Mouse (Mus musculus): ENCODE data around the gene Fam193a.

Fam193a gene

DNA sequence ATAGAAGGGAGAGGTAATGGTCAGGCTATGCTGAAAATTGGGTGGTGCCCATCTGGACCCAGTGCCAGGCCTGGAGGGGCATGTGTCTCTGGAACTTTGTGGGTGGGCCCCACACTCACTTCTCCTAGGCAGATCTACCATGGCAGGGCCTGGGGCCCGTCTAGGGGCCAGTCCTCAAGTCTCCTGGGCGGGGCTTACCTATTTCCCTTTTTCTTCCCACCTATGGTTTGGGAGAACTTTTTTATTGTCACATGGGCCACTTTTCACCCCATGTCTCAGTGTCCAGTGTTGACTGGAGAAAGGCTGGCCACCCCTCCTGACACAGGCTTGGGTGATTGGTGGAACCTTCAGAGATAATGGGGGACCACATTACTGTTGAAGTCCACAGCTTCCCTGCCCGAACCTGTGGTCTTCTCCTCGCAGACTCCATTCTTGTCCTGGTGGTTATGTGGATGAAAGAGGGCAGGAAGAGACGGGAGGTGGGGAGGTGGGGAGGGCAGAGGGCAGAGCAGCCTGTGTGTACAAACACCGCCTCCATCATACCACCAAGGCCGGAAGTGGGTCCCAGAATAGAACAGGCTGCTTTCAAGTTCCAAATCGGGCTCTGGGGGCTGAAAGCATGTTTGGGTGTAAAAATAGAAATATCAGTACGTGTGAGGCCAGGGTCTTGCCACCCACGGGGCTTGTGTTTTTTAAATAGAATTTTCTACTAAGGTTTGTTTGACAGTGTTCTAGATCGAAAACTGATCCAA lies 150.9 kb downstream of the Fam193a start:
- in situ Hi-C loops (cut with MboI), result no loop called here

DNA sequence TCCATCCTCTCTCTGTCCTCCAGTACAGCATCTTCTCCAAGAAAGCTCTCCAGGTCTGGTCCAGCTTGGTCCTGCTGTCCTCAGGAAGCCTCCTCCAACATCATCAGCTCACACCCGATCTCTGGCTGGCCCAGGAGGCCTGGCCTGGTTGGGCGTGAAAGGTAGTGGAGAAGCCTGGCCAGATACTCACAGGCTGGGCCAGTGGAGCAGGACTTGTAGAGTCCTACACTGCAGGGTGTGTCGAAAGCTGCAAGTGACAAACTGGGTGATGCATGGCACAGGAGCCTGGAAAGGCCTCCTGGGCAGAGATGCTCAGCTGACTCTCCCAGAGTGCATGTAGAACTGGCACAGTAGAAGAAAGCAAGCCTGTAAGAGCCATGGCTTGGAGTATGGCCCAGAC lies 151.6 kb downstream of the Fam193a start:
- in situ Hi-C loops (cut with MboI), result no loop called here

DNA sequence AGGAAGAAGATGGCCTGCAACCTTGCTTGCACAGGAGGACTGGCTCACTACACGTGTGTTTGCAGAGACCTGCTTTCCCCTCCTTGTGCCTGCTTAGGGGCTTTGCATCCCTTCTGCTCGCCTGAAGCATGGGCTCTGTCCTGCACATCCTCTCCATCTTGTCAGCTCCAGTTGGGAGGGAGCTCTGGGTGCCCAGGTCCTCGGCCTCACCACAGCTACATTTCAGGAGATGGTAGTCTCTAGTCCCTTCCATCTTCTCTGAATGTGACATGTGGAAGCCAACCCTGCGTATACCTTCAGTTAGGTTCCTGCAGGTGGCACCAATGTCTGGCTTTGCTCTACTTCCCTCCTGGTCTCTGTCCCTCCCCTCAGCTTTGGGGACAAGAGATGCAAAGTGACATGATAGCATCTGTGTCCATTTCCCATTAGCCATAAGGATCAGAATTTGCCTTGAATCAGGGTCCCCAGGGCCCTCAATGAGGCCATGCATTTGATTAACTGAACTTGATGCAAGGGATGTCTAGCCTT lies 154.3 kb downstream of the Fam193a start:
- in situ Hi-C loops (cut with MboI), result no loop called here

DNA sequence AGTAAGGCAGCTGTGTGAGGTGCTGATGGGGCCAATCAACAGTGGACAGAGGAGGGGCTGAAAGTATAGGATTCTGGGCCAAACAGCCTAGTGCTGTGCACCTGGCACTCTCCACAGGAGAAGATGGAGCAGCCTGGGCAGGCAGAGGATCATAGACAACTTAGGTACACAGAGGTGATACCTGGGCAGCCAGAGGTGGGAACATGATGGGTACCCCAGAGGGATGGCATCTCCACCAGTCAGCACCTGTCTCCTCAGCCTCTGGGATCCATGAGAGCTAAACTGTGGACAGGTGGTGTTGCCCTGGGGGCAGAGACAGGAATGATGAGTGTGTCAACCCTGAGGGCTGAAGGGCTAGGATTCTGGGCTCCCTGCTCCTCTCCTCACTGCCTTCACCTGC lies 154.8 kb downstream of the Fam193a start:
- in situ Hi-C loops (cut with MboI), result no loop called here

- in situ Hi-C loops (cut with MboI), result no loop called here
Measured at GRCm38 (mm10) chr5:34525663-34526476, 156.1 kb downstream of the Fam193a start, which contains the start of gene Sh3bp2. Sh3bp2 (plus strand) TSS chr5:34525838.

- in situ Hi-C loops (cut with MboI), result no loop called here
Measured at GRCm38 (mm10) chr5:34526477-34526775, 156.7 kb downstream of the Fam193a start.

DNA sequence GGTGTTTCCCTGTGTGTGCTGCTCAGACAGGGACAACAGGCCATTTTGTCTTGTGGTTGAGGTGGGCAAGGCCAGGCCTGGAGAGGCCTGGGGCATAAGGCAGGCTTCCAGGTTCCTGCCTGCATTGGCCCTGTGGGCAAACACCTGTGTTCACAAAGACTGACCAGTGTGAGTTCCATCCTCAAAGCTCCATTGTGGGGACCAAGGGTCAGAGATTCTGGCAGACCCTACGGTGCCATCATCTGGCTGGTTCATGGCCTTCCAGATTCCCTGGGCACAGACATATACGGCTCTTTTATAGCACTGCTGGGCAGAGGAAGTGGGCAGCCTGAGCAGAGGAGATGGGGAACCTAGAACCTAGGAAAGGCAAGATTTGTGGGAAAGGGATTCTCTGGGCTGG lies 157.6 kb downstream of the Fam193a start:
- in situ Hi-C loops (cut with MboI), result no loop called here

DNA sequence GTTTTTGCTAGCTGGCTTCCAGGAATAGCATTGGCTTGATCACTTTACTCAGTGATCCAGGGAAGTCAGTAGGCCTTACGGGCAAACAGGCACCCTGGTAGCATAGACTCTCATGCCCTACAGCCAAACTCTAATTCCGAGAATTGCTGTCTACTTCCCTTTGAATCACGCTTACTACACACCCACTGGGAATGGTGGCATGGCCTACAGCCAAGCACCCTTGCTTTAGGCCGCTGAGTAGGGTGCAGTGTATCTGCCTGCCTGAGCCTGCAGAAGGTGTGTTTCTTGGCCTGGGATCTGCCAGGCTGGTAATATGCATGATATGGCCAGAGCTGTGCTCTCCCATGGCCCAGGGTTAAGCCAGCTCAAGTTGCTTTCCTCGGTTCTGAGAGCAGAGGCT lies 159.0 kb downstream of the Fam193a start:
- in situ Hi-C loops (cut with MboI), result no loop called here

DNA sequence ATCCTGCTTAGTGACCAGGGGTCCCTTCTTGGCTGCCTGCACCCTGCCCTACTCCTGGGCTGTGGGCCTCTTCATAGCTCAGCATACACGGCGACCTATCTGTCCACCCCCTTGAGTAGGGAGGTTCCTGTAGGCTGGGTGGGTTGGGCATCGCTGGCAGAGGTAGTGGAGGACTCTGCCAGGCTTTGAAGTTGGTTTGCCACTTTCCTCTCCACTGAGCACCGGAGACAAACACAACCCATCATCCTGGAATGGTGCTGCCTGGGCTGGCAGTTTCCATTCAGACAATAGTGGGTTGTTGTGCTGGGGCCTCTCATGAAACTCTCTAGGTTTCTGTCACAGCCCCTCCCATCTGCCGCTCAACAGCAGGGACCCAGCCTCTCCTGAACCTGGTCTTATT lies 160.4 kb downstream of the Fam193a start:
- in situ Hi-C loops (cut with MboI), result no loop called here

DNA sequence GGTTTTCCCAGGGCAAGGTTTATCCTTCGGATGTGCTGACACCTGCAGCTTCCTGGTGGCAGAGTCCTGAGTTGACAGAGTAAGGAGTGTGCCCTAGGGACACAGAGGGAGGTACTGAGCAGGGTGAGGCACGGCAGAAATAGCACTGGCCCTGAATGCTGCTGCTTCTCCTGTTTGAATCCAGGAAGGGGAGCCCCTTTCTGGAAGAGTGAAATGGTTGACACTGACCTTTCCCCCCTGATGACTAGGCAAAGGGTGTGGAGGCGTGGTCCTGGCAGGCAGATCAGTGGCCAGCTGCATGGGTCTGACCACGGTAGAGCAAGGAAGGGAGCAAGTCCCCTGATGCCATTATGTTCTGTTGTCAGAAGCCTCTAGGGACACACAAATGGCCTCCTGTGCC lies 161.0 kb downstream of the Fam193a start:
- in situ Hi-C loops (cut with MboI), result no loop called here

DNA sequence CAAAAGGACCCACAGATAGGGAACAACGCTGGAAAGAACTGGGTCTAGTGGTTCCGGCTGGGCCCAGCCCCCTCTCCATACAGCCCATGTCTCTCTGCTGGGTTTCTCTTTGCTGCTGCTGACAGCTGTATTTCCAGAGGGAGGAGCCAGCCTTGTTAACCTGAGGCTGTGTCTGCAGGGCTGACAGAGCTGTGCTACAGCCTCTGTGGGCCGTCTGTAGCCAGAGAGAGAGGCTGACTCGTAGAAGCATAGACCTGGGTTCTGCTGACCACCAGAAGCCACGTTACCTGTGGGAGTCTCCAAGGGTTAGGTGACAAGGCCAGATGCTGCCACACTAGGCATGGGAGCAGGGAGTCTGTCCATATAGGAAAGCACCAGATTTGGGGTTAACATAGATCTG lies 163.3 kb downstream of the Fam193a start:
- in situ Hi-C loops (cut with MboI), result no loop called here

DNA sequence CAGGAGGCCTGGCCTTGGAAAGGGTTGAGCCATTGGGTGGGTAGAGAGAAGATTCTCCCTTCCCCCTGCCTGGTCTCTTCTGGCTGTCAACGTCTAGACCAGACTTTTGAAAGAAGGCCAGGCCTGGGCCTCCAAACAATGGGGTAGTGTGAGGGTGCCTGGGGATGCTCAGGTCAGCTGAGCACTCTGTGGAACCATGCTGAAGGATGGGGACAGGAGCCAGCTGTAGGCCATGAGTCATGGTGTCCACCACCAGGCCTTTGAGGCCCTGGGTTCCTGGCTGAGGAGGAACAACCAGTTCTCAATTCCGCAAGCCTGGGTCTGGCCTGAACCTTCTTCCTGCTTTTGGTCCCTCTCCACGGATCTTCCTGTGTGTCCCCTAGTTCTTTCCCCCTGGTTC lies 164.1 kb downstream of the Fam193a start:
- in situ Hi-C loops (cut with MboI), result no loop called here

DNA sequence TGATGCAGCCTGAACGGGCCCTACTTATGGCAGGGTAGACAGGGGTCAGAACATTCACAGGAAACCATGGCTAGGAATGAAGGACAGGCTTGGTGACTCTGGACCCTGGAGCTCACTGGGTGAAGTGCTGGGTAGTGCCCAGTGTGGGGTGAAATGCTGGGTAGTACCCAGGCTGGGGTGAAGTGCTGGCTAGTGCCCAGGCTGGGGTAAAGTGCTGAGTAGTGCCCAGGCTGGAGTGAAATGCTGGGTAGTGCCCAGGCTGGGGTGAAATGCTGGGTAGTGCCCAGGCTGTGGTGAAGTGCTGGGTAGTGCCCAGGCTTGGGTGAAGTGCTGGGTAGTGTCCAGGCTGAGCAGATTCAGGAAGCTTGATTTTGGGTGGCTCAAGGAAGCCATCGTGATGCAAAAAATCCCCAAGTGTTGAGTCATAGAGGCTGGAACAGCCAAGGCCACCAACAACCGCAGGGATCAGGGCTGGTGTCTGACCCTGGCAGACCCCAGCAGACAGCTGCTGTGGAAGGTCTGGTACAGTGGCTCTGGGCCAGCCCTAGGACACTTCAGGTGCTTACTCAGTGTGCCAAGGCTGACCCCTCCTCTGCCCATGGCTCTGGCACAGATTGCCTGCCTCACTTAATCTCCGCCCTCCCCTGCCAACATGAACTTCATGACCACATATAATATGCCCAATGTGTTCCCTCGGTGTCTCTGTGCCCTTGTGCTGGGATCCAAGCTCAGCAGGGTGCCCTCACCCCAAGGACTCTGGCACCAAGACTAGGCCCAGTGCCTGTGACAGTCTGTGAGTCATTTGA lies 165.2 kb downstream of the Fam193a start:
- in situ Hi-C loops (cut with MboI), result no loop called here

- in situ Hi-C loops (cut with MboI), result no loop called here
Measured at GRCm38 (mm10) chr5:34535831-34536230, 166.1 kb downstream of the Fam193a start.

All from mature B cell (primary cell).